Mouse (Mus musculus) midbrain, embryonic 12.5 days (tissue): ENCODE results near the gene Xpo5. TPM values are rescaled to one million over a fixed set of nuclear protein-coding genes. Genes with fewer than 3 reads are reported as not detected.

Experiments used
- ATAC-seq: fragments of 200-750 bp; cut with Nextera tagmentation; 2 replicates; pipeline ENCODE4 v1.8.0; 2017; ENCODE audit warnings: low read depth, moderate TSS enrichment, moderate library complexity; ENCODE audit not compliant: low FRiP score
- H3K27ac ChIP-seq: fragments of 300-500 bp; sonication (generic); replicated peaks from 2 replicates; pipeline ENCODE4 v1.5.1; 2016; ENCODE audit warnings: mild to moderate bottlenecking
- H3K27me3 ChIP-seq: fragments of 300-500 bp; sonication (generic); 2 replicates; pipeline ENCODE4 v1.6.1; 2016; ENCODE audit warnings: mild to moderate bottlenecking
- H3K36me3 ChIP-seq: fragments of 300-500 bp; sonication (generic); 2 replicates; pipeline ENCODE4 v1.6.1; 2016
- H3K4me1 ChIP-seq: fragments of 300-500 bp; sonication (generic); 2 replicates; pipeline ENCODE4 v1.6.1; 2016
- H3K4me2 ChIP-seq: fragments of 300-500 bp; sonication (generic); replicated peaks from 2 replicates; pipeline ENCODE4 v1.6.1; 2016; ENCODE audit warnings: mild to moderate bottlenecking, moderate library complexity
- H3K4me3 ChIP-seq: fragments of 300-500 bp; sonication (generic); 2 replicates; pipeline ENCODE4 v1.5.1; 2016; ENCODE audit warnings: mild to moderate bottlenecking
- H3K9ac ChIP-seq: fragments of 300-500 bp; sonication (generic); replicated peaks from 2 replicates; pipeline ENCODE4 v1.6.1; 2016; ENCODE audit warnings: mild to moderate bottlenecking, moderate library complexity
- H3K9me3 ChIP-seq: fragments of 300-500 bp; sonication (generic); 2 replicates; pipeline ENCODE4 v1.6.1; 2016; ENCODE audit warnings: mild to moderate bottlenecking
- WGBS: fragments of 180-500 bp; shearing (Covaris S2); methylation state at CpG from one replicate; pipeline ENCODE4 v1.1.7; 2016; 5-methylcytosine and 5-hydroxymethylcytosine counted together
- polyA plus RNA-seq: library from polyadenylated mRNA; unstranded; fragments of >200 nt; fragmentation: Nextera tagmentation; extraction: Ambion mirVana; gene quantifications from 2 replicates; pipeline ENCODE4 v1.2.1, GENCODE M21; 2016

Xpo5 gene
- polyA plus RNA-seq, 1 experiment from 2014 or later = 63.2 TPM

- Histone ChIP-seq H3K4me1 (peaks cover 19% of the 10 kb centered on the region), H3K4me3 (peak within 1 kb of the TSS; percentile 95), H3K27ac (peak within 1 kb of the TSS; percentile 77), H3K9me3 (no peaks in the 10 kb centered on the region), H3K4me2 (peak within 1 kb of the TSS; percentile 95), H3K36me3 (peaks cover 69% of the 10 kb centered on the region), H3K9ac (peak within 1 kb of the TSS; percentile 97), H3K27me3 (no peaks in the 10 kb centered on the region)
- under 1% methylated on average over 53 of the region's 53 CpGs for WGBS
- peak; percentile 90 for ATAC-seq
These were observed 45.1 kb downstream of the Xpo5 start, which contains the start of the genes Polr1c and Yipf3 for GRCm38 (mm10) chr17:46247512-46248188. Gene Polr1c, minus strand, starts transcription at chr17:46248054. Gene Yipf3, plus strand, starts transcription at chr17:46248080.

DNA sequence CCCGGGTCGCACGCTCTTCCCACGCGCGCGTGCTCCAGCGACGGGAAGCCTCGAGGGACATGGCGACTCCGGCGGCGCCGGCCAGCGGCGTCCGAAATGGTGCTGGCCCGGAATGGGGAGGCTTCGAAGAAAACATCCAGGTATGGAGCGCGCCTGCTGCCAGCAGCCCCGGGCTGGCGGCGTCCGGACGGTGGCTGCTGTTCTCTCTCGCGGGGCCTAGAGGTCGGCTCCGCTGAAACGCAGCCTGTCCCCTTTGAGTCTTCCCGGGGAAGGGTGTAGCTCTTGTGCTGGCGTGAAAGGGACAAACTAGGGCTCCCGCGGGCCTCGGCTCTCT, 45.6 kb downstream of the Xpo5 start:
- peak overlapping the region; percentile 97 for H3K9ac ChIP-seq
- H3K36me3 ChIP-seq = peaks cover 64% of the 10 kb centered on the region
- under 1% methylated on average over 37 of the region's 37 CpGs for WGBS
- H3K27ac ChIP-seq = peak overlapping the region; percentile 77
- peaks cover 21% of the 10 kb centered on the region for H3K4me1 ChIP-seq
- H3K27me3 ChIP-seq = no peaks in the 10 kb centered on the region
- peak overlapping the region; percentile 95 for H3K4me2 ChIP-seq
- peak overlapping the region; percentile 95 for H3K4me3 ChIP-seq
- ATAC-seq = no peak
- H3K9me3 ChIP-seq = no peaks in the 10 kb centered on the region

DNA sequence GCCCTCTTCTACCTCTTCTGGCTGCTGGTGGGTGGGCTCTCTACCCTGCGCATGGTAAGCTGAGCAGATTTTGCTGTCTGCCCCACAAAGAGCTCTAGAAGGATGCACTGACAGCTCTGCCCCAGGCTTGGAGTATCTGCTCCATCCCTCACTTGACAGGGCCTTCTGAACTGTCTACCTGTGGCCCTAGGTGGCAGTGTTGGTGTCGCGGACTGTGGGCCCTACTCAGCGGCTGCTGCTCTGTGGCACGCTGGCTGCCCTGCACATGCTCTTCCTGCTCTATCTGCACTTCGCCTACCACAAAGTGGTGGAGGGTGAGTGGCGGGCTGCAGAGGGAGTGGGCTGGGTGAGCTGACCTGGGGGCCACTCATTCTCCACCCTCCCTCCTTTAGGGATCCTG, 48.6 kb downstream of the Xpo5 start:
- Histone ChIP-seq H3K4me3 (no peak overlapping the region), H3K27me3 (peaks cover 17% of the 10 kb centered on the region), H3K4me2 (no peak overlapping the region), H3K9ac (no peak overlapping the region), H3K4me1 (peaks cover 39% of the 10 kb centered on the region), H3K9me3 (no peaks in the 10 kb centered on the region), H3K36me3 (peaks cover 34% of the 10 kb centered on the region), H3K27ac (no peak overlapping the region)
- no peak for ATAC-seq
- 87% methylated on average over 7 of the region's 7 CpGs for WGBS

- H3K36me3 ChIP-seq = peaks cover 44% of the 10 kb centered on the region
- WGBS = 54% methylated on average over 14 of the region's 14 CpGs
- H3K27me3 ChIP-seq = peaks cover 21% of the 10 kb centered on the region
- peak overlapping the region; percentile 98 for H3K4me2 ChIP-seq
- H3K4me3 ChIP-seq = peak overlapping the region; percentile 76; the same call in 1 of the 2 replicates
- no peak overlapping the region; the same call in 1 of the 2 replicates for H3K9ac ChIP-seq
- no peaks in the 10 kb centered on the region for H3K9me3 ChIP-seq
- no peak for ATAC-seq
- no peak overlapping the region for H3K27ac ChIP-seq
- peaks cover 29% of the 10 kb centered on the region for H3K4me1 ChIP-seq
These were observed 50.2 kb downstream of the Xpo5 start for GRCm38 (mm10) chr17:46252571-46253451.

DNA sequence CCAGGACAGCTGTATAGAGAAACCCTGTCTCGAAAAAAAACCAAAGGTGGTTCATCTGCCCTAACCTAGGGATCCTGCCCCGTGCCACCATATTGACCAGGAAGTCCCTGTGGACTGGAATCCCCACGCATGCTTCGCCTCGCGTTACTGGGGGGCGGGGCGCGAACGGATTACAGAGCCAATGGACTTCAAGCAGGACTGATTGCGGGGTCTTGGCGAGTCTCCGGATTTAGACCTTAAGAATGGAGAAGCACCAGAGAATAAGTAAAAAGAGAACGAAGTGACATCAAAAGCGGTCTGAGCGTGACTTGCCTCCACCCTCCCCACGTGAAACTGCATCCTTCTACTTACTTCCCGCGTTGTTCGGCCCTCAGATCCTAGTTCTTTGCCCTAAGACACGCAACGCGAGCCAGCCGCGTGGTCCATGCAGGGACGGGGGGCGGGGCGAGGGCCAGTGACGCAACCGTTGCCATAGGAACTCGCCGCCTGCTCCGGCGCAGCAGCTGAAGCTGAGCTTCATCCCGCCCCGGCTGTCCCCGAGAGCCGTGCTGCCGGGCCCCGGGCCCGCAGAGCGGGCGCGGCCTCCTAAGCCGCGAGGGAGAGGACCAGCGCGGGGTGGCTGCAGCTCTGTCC, 51.0 kb downstream of the Xpo5 start, which contains the start of gene Lrrc73:
TSS of gene Lrrc73 (plus strand) at position 80 of the 633 bp plus-strand sequence.
- peaks cover 21% of the 10 kb centered on the region for H3K27me3 ChIP-seq
- peaks cover 50% of the 10 kb centered on the region for H3K36me3 ChIP-seq
- H3K9ac ChIP-seq = peak within 1 kb of the TSS; percentile 75
- H3K4me1 ChIP-seq = peaks cover 28% of the 10 kb centered on the region
- peak within 1 kb of the TSS; percentile 69; the same call in 1 of the 2 replicates for H3K27ac ChIP-seq
- ATAC-seq = peak; percentile 84
- WGBS = 2% methylated on average over 42 of the region's 48 CpGs
- H3K9me3 ChIP-seq = no peaks in the 10 kb centered on the region
- H3K4me3 ChIP-seq = peak within 1 kb of the TSS; percentile 76
- peak within 1 kb of the TSS; percentile 98 for H3K4me2 ChIP-seq

DNA sequence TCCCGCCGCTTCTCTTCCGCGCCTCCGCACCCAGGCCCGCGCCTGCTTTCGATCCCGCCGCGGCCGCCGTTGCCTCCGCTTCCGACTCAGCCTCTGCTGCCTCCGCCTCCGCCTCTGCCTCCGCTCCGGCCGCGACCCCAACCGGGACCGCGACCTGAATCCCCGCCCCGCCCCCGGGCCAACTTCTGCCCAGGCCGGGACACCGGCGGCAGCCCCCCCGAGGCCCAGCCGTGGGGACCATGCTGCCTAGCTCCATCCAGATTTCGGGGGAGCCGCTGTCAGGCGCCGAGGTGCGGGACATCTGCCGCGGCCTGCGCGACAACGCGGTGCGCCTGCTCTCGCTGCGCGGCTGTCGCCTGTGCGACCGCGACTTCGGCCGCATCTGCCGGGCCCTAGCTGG, 51.5 kb downstream of the Xpo5 start:
- Histone ChIP-seq H3K4me2 (peak overlapping the region; percentile 98), H3K4me1 (peaks cover 23% of the 10 kb centered on the region)
- under 1% methylated on average over 44 of the region's 54 CpGs for WGBS

GRCm38 (mm10) chr17:46255147-46255546, 52.6 kb downstream of the Xpo5 start:
- Histone ChIP-seq H3K9me3 (no peaks in the 10 kb centered on the region), H3K9ac (peak overlapping the region; percentile 20; the same call in 1 of the 2 replicates), H3K27me3 (peaks cover 21% of the 10 kb centered on the region), H3K27ac (no peak overlapping the region), H3K4me2 (peak overlapping the region; percentile 98), H3K36me3 (peaks cover 55% of the 10 kb centered on the region), H3K4me1 (peaks cover 20% of the 10 kb centered on the region), H3K4me3 (peak overlapping the region; percentile 76)
- no peak for ATAC-seq
- 32% methylated on average over 6 of the region's 6 CpGs for WGBS

More for the DNA sequence above, 51.5 kb downstream of the Xpo5 start:
- Histone ChIP-seq H3K36me3 (peaks cover 53% of the 10 kb centered on the region), H3K27me3 (peaks cover 21% of the 10 kb centered on the region), H3K9ac (peak overlapping the region; percentile 75), H3K27ac (peak overlapping the region; percentile 69; the same call in 1 of the 2 replicates), H3K4me3 (peak overlapping the region; percentile 76), H3K9me3 (no peaks in the 10 kb centered on the region)
- peak; percentile 45; the same call in 1 of the 2 replicates for ATAC-seq

- Histone ChIP-seq H3K27ac (no peak overlapping the region), H3K4me1 (peaks cover 15% of the 10 kb centered on the region), H3K36me3 (peaks cover 67% of the 10 kb centered on the region), H3K27me3 (peaks cover 21% of the 10 kb centered on the region), H3K9me3 (no peaks in the 10 kb centered on the region), H3K9ac (no peak overlapping the region), H3K4me2 (no peak overlapping the region), H3K4me3 (no peak overlapping the region)
- ATAC-seq = no peak
- 89% methylated on average over 30 of the region's 30 CpGs for WGBS
These were observed 55.9 kb downstream of the Xpo5 start for GRCm38 (mm10) chr17:46258279-46259053.

DNA sequence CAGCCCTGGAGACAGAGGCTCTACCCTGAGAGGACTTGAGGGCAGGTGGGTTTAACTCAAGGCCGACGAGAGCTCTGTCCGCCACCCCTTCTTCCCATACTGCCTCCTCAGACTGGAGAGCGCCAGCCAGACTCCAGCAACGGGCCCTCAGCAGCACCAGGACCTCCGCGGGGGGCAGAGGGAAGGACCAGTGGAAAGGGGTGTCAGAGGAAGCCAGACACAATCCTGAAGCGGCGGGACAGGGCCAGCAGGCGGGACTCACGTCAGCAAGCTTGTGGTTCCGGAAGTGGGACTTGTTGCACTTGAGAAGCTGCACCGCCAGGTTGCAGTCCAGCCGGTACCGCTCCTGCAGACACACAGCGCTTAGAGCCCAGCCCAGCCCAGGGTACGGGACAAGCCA, 57.1 kb downstream of the Xpo5 start:
- no peak for ATAC-seq
- Histone ChIP-seq H3K9ac (no peak overlapping the region), H3K27ac (no peak overlapping the region), H3K9me3 (no peaks in the 10 kb centered on the region), H3K4me2 (no peak overlapping the region), H3K36me3 (peaks cover 79% of the 10 kb centered on the region), H3K27me3 (peaks cover 17% of the 10 kb centered on the region), H3K4me3 (no peak overlapping the region), H3K4me1 (peaks cover 9% of the 10 kb centered on the region)
- 92% methylated on average over 17 of the region's 17 CpGs for WGBS

- Histone ChIP-seq H3K4me1 (no peaks in the 10 kb centered on the region), H3K9me3 (no peaks in the 10 kb centered on the region), H3K4me3 (no peak overlapping the region), H3K4me2 (no peak overlapping the region), H3K36me3 (peaks cover 84% of the 10 kb centered on the region), H3K9ac (no peak overlapping the region), H3K27me3 (no peaks in the 10 kb centered on the region), H3K27ac (no peak overlapping the region)
- no peak for ATAC-seq
- 89% methylated on average over 5 of the region's 5 CpGs for WGBS
These were observed 59.7 kb downstream of the Xpo5 start for GRCm38 (mm10) chr17:46262201-46262694.

DNA sequence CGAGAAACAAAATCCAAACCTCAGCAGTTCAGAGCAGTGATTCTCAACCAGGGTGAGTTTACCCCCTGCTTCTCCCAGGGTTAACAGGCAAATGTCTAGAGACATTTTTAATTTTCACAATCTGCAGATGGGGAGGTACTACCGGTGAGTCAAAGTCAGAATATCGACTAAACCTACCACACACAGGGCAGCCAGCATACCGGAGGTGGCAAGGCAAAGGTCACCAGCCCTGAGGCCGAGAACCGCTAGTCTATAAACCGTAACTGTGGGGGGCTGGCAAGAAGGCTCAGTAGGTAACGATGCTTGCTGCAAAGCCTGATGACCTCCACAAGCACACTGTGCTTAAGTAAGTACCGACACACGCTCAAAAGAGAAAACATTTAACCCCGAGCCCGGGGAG, 62.9 kb downstream of the Xpo5 start:
- Histone ChIP-seq H3K36me3 (peaks cover 83% of the 10 kb centered on the region), H3K9ac (no peak overlapping the region), H3K4me1 (no peaks in the 10 kb centered on the region), H3K9me3 (no peaks in the 10 kb centered on the region), H3K27ac (no peak overlapping the region), H3K27me3 (no peaks in the 10 kb centered on the region), H3K4me2 (no peak overlapping the region), H3K4me3 (no peak overlapping the region)
- ATAC-seq = no peak
- 87% methylated on average over 12 of the region's 12 CpGs for WGBS
